Mouse (Mus musculus) spleen, postnatal 36 days (tissue): ENCODE measurements around the gene Atp6v1g2.

Experiments
- DNase-seq, 2 experiments: peaks; one replicate each; pipeline ENCODE4 v3.0.0; 2022; ENCODE audit warnings: low spot score in 2 of 2, mixed read lengths in 1 of 2

Atp6v1g2 gene

DNA sequence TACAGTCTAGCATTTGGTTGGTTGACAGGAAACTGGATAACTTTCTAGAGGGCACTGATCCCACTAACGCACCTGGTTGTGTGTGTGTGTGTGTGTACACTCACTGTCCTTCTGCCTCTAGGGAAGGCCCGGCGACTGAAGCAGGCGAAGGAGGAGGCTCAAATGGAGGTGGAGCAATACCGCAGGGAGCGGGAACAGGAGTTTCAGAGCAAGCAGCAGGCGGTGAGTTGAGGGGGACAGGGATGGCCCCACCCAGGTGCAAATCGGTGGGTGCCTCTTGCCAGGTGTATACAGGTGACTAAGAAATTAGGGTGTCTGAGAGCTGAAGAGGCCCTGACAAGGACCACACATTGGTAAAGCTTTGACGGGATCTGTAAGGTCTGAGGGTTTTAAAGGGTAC is 3.5 kb downstream of the Atp6v1g2 start:
- no peak for DNase-seq

- no peak for DNase-seq
These were observed 4.0 kb downstream of the Atp6v1g2 start for GRCm38 (mm10) chr17:35237504-35237903.

DNA sequence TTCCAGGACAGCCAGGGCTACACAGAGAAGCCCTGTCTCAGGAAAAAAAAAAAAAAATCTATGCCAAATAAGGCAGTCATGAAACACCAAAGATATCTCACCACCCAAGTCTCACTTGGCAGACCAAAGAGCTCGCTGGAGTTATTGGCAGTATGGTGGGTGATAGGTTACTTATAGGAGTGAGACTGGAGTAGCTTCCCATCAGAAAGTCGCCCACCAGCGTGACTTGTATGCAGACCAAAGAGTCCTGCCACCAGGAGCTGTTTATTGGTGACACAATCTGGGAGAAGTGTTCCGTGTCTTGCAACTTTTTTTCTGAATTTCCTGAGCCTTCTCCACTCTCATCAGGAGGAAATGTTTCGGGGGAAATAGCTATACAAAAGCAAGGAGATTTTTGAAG is 6.2 kb downstream of the Atp6v1g2 start:
- DNase-seq = no peak

DNA sequence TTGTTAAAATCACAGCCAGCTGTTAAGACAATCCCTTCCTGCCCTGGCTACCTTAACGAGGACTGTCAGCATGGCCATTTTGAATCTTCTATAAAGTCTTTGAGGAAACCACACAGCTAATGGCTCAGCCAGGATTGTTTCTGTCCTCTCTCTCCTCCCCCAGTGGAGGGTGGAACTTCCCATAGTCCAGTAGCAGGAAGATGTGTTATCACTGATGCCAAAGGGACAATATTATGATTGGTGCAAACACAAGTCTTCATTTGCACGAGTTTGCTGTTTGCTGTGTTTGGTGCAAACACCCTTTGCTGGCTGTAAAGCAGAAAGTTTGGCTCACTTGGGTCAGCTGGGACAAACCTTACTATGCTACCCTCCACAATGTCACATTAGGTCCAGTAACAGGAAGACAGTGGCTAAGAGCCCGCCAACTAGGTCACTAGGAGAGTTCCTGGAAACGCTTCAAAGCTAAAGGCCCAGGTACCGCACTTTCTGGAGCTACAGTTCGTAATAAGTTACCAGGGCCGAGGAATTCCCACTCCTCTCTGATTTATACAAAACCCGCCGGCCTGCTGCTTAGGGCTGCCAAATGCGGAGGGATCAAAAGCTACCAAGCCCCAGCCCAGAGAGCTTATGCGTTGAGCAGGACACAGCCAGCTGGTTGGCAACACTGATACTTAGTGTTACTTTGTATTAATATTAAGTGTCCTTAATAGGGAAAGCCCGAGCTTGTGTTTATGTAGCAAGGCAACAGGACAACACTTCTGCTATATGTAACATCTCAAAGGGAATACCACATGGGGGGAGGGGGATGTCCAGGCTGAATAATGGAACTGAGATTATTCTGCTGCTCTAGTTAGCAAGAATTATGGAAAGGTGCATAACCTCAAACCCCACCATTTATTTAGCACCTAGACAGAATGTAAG is 7.2 kb downstream of the Atp6v1g2 start:
- no peak for DNase-seq

GRCm38 (mm10) chr17:35241305-35242014 is 8.0 kb downstream of the Atp6v1g2 start, which contains the start of gene Ddx39b:
Gene Ddx39b (plus strand): TSS chr17:35241746.
- peak; percentile 96 for DNase-seq

- peak; percentile 60 to 70 for DNase-seq
These were observed 8.8 kb downstream of the Atp6v1g2 start for GRCm38 (mm10) chr17:35242015-35242941.

DNA sequence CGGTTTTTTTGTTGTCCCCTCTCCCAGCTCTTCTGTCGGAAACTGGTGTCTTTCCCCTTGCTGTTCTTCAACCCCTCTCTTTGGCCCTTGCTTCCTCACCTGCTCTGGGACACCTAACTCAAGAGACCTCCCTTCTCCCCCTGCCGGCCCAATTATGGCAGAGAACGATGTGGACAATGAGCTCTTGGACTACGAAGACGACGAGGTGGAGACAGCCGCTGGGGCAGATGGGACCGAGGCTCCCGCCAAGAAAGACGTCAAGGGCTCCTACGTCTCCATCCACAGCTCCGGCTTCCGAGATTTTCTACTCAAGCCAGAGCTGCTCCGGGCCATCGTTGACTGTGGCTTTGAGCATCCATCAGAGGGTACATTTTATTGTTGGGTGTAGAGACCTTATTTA is 9.6 kb downstream of the Atp6v1g2 start:
- DNase-seq = no peak

- DNase-seq = no peak
These were observed 11.5 kb downstream of the Atp6v1g2 start for GRCm38 (mm10) chr17:35244999-35245398.

DNA sequence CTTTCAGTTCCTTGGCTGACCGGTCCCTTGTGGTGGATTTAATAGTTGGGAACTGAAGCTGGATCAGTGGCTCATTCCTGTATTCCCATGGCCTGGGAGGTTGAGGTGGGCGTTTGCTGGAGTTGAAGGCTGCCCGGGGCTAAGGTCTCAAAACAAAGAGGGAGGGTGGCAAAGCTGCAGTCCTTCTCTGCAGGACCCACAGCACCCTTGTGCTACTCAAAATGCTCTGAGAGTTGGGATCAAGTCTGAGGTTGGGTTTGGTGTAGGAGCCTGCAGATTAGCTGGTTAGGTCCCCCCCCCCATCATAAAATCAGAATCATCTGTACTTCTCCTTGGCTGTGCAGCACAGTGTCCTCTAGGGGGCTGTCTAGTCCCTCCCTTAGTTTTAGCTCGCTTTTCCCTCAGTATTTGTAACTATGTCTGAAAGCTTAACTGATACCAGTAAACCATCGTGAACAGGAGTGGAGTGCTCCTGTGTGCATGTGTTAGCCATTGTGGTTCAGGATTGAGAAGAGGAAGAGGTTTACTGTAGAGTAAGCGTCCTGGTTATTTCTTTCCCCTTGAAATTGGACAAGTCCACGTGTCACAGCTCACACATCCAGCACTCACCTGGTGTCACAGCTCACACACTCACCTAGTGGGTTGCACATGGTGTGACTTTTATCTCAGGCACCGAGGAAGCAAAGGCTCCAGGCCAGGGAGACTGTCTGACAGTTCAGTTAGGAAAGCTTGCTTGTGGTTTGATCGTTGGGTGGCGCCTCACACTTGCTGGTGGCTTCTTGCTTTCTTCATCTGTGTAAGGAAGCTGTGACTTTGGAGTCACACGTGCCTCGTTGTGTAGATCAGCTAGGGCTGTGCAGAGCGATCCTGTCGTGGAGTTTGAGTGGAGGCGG is 12.5 kb downstream of the Atp6v1g2 start:
- DNase-seq = no peak

DNA sequence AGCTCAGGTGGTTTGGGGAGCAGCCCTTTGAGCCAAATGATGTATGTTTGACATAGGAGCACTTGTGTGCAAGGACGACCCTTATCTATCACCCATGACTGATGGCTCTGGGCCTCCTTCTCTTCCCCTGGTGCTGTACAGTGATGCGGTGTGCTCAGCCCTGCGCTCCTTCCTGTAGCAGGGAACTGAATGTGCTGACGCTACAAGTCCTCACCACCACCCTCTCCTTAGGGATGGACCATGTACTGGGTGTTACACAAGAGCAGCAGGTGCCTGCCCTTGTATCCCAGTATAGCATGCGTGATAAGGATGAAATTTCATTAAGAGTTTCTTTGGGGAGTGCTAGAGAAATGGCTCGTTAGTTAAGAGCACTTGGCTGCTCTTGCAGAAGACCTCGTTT is 13.7 kb downstream of the Atp6v1g2 start:
- DNase-seq = no peak

DNA sequence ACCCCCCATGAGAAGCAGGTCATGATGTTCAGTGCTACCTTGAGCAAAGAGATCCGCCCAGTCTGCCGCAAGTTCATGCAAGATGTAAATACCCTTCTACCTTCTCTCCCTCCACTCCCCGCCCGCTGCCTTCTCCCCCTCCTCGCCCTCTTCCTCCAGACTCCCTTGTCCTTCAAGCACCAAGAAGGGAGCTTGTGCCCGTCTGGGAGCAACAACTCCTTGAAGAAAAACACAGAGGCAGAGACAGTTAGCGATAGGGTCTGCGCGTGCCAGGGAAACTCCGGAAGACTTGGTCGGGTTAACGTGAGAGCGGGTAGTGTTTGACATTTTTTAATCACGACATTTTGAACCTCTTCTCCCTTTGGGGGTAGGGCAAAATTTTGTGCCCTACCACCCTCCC is 15.5 kb downstream of the Atp6v1g2 start:
- no peak for DNase-seq

- no peak for DNase-seq
These were observed 16.2 kb downstream of the Atp6v1g2 start for GRCm38 (mm10) chr17:35249451-35250197.

DNA sequence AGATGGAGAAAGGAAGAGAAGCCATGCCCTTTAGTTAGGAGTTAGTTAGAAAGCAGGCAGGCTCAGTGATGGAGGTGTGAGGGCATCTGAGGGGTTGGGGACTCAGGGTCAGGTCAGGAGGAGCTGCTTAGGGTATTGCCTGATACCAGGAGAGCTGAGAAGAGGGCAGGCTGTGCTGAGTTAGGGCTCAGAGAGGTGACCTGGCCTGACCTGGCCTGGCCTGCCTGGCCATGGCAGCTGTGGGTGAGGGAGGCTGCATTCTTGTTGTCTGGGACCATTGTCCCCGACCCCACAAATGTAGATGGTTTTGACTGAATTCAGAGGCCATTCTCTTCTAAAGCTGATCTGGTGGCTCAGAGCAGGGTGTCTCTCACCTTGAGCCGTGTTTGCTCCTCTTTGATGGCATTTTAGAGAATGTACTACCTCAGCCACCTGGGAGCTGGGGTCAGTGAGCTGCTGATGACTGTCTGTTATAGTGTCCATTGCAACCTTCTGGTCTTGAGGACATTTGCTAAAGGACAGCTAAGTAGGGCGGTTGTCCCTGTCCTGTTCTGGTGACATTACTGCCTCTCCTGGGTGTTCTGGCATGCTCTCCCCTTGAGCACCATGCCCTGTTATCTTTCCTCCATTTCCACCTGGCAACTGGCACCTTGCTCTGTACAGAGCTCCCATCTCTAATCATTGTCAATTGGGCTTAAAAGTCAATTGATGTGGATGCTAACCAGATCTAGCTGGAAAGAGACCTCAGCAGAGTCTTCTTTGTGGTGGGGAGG is 17.1 kb downstream of the Atp6v1g2 start:
- no peak for DNase-seq

- DNase-seq = no peak
These were observed 17.8 kb downstream of the Atp6v1g2 start for GRCm38 (mm10) chr17:35251162-35251719.

- DNase-seq = no peak
These were observed 18.5 kb downstream of the Atp6v1g2 start for GRCm38 (mm10) chr17:35251981-35252380.

- DNase-seq = no peak
These were observed 19.3 kb downstream of the Atp6v1g2 start for GRCm38 (mm10) chr17:35252619-35253292.

DNA sequence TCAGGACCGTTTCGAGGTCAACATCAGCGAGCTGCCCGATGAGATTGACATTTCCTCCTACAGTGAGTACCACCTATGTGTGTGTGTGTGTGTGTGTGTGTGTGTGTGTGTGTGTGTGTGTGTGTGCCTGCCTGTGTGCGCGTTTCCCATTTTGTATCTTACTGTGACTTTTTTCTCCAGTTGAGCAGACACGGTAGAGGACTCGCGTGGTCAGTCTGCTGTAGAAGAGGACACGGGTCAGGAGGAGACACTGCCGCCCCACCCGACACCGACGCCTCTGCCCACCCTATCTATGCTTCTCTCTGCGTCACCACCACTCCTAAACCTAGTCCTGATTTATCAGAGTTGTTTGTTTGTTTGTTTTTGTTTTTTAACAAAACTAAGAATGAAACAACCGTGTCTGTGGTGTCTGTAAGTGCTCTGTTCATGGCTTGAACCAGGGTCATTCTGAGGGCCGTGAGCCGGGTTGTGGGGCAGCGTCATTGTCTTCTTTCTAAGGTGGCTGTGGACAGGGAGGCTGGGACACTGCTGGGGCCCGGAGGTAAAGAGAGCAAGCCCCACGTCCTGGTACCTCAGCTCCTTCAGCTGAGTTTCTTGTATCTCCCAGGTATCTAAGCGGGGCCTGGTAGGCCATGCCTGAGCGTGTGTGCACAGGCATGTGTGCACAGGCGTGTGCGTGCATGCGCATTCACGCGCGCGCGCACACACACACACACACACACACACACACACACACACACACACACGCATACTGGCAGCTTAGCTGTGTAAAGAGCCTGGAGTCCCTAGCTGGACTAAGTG is 20.0 kb downstream of the Atp6v1g2 start:
- DNase-seq = no peak
